Mouse (Mus musculus) heart, postnatal 0 days (tissue): ENCODE measurements at regions not wholly inside any gene's neighbourhood (a gene's known extent, or its start where the extent isn't known, plus 50 kb on each side); places are given as distances from the start of the nearest gene placed in this dataset.
A peak's percentile ranks its signal among the peaks of the same experiment; 100 is the strongest.

Experiments
- ATAC-seq: fragments of 200-750 bp; cut with Nextera tagmentation; 2 replicates; pipeline ENCODE4 v1.8.0; 2017; ENCODE audit warnings: low read depth, moderate number of reproducible peaks, moderate library complexity; ENCODE audit not compliant: insufficient read depth
- DNase-seq: peaks from one replicate; pipeline ENCODE4 v3.0.0-alpha.2; 2016; ENCODE audit warnings: low spot score
- H3K27ac ChIP-seq: fragments of 300-500 bp; sonication (generic); 2 replicates; pipeline ENCODE4 v1.5.1; 2014; ENCODE audit warnings: low read depth, mild to moderate bottlenecking
- H3K27me3 ChIP-seq: fragments of 300-500 bp; sonication (generic); 2 replicates; pipeline ENCODE4 v1.6.1; 2014; ENCODE audit warnings: low read length, mixed read lengths; ENCODE audit not compliant: control insufficient read depth, insufficient read depth
- H3K36me3 ChIP-seq: fragments of 300-500 bp; sonication (generic); replicated peaks from 2 replicates; pipeline ENCODE4 v1.6.1; 2014; ENCODE audit warnings: low read length, mixed read lengths; ENCODE audit not compliant: control insufficient read depth, insufficient read depth
- H3K4me1 ChIP-seq: fragments of 300-500 bp; sonication (generic); 2 replicates; pipeline ENCODE4 v1.6.1; 2014; ENCODE audit warnings: antibody characterized with exemption; ENCODE audit not compliant: control insufficient read depth, insufficient read depth
- H3K4me2 ChIP-seq: fragments of 300-500 bp; sonication (generic); 2 replicates; pipeline ENCODE4 v1.6.1; 2014; ENCODE audit warnings: low read depth, mild to moderate bottlenecking, low read length, moderate library complexity
- H3K4me3 ChIP-seq: fragments of 300-500 bp; sonication (generic); 2 replicates; pipeline ENCODE4 v1.5.1; 2014; ENCODE audit warnings: low read depth, low read length
- H3K9ac ChIP-seq: fragments of 300-500 bp; sonication (generic); replicated peaks from 2 replicates; pipeline ENCODE4 v1.6.1; 2014; ENCODE audit warnings: low read depth, low read length, mixed read lengths
- H3K9me3 ChIP-seq: fragments of 300-500 bp; sonication (generic); replicated peaks from 2 replicates; pipeline ENCODE4 v1.6.1; 2016; ENCODE audit warnings: low read length; ENCODE audit not compliant: control insufficient read depth
- CTCF ChIP-seq: IDR thresholded peaks from 2 replicates; pipeline ENCODE4 v1.5.1; 2016; ENCODE audit warnings: antibody characterized with exemption, control low read depth, low read depth
- EP300 ChIP-seq: IDR thresholded peaks from 2 replicates; pipeline ENCODE4 v1.6.1; 2016; ENCODE audit warnings: antibody characterized with exemption, low read depth
- WGBS: fragments of 180-500 bp; shearing (Covaris S2); extraction: QIAGEN DNeasy Blood & Tissue Kit; methylation state at CpG from one replicate; pipeline ENCODE4 v1.1.7; 2014; 5-methylcytosine and 5-hydroxymethylcytosine counted together

GRCm38 (mm10) chr8:26356801-26357200 is 237.5 kb downstream of the Gm45692 start:
- Histone ChIP-seq H3K27ac (no peak overlapping the region), H3K9ac (no peak overlapping the region)
- ATAC-seq: no peak

GRCm38 (mm10) chr8:26358711-26359136 is 239.4 kb downstream of the Gm45692 start:
- H3K27me3 ChIP-seq: no peaks in the 10 kb centered on the region
- DNase-seq (no peak), ATAC-seq (no peak)
- H3K4me3 ChIP-seq: no peak overlapping the region
- no peak overlapping the region for H3K27ac ChIP-seq
- no peak overlapping the region for H3K9ac ChIP-seq
- 66% methylated on average over 13 of the region's 13 CpGs for WGBS
- no peaks in the 10 kb centered on the region for H3K36me3 ChIP-seq
- H3K9me3 ChIP-seq: no peaks in the 10 kb centered on the region
- no peaks in the 10 kb centered on the region for H3K4me1 ChIP-seq
- no peak overlapping the region for H3K4me2 ChIP-seq
- no peak for TF ChIP-seq EP300
- no peak for TF ChIP-seq CTCF

More at GRCm38 (mm10) chr8:26356801-26357200, 237.5 kb downstream of the Gm45692 start:
- Histone ChIP-seq H3K4me1 (no peaks in the 10 kb centered on the region), H3K27me3 (no peaks in the 10 kb centered on the region), H3K36me3 (no peaks in the 10 kb centered on the region), H3K4me3 (no peak overlapping the region), H3K4me2 (no peak overlapping the region), H3K9me3 (no peaks in the 10 kb centered on the region)
- DNase-seq: no peak
- 78% methylated on average over 8 of the region's 8 CpGs for WGBS
- no peak for TF ChIP-seq EP300
- no peak for TF ChIP-seq CTCF

GRCm38 (mm10) chr8:26362366-26362765 is 243.0 kb downstream of the Gm45692 start:
- Histone ChIP-seq H3K27me3 (no peaks in the 10 kb centered on the region), H3K4me2 (no peak overlapping the region), H3K9ac (no peak overlapping the region), H3K9me3 (no peaks in the 10 kb centered on the region), H3K4me1 (no peaks in the 10 kb centered on the region), H3K36me3 (no peaks in the 10 kb centered on the region), H3K27ac (no peak overlapping the region), H3K4me3 (no peak overlapping the region)
- 81% methylated on average over 5 of the region's 5 CpGs for WGBS
- ATAC-seq (no peak), DNase-seq (no peak)
- no peak for TF ChIP-seq CTCF
- TF ChIP-seq EP300: no peak

- no peak for ATAC-seq
- no peaks in the 10 kb centered on the region for H3K36me3 ChIP-seq
Observed at GRCm38 (mm10) chr8:26363616-26364015, 244.3 kb downstream of the Gm45692 start.

GRCm38 (mm10) chr8:26364637-26365036 is 245.3 kb downstream of the Gm45692 start:
- DNase-seq (no peak), ATAC-seq (no peak)
- H3K27ac ChIP-seq: no peak overlapping the region
- no peak overlapping the region for H3K4me2 ChIP-seq
- H3K9me3 ChIP-seq: no peaks in the 10 kb centered on the region
- TF ChIP-seq CTCF: no peak
- TF ChIP-seq EP300: no peak
- no peaks in the 10 kb centered on the region for H3K36me3 ChIP-seq
- WGBS: 69% methylated on average over 4 of the region's 4 CpGs
- H3K9ac ChIP-seq: no peak overlapping the region
- no peak overlapping the region for H3K4me3 ChIP-seq
- no peaks in the 10 kb centered on the region for H3K27me3 ChIP-seq
- H3K4me1 ChIP-seq: no peaks in the 10 kb centered on the region

More at GRCm38 (mm10) chr8:26363616-26364015, 244.3 kb downstream of the Gm45692 start:
- H3K4me2 ChIP-seq: no peak overlapping the region
- H3K9ac ChIP-seq: no peak overlapping the region
- DNase-seq: no peak
- no peaks in the 10 kb centered on the region for H3K9me3 ChIP-seq
- no peak overlapping the region for H3K27ac ChIP-seq
- H3K4me1 ChIP-seq: no peaks in the 10 kb centered on the region
- TF ChIP-seq CTCF: no peak
- TF ChIP-seq EP300: no peak
- H3K4me3 ChIP-seq: no peak overlapping the region
- 70% methylated on average over 4 of the region's 4 CpGs for WGBS
- H3K27me3 ChIP-seq: no peaks in the 10 kb centered on the region

GRCm38 (mm10) chr8:26380668-26381067 is 261.3 kb downstream of the Gm45692 start:
- ATAC-seq (no peak), DNase-seq (peak; percentile 58)
- 32% methylated on average over 3 of the region's 3 CpGs for WGBS
- H3K9me3 ChIP-seq: no peaks in the 10 kb centered on the region; the same call in 1 of the 2 replicates
- no peak for TF ChIP-seq EP300
- TF ChIP-seq CTCF: peak; percentile 77
- H3K4me2 ChIP-seq: no peak overlapping the region
- no peak overlapping the region for H3K4me3 ChIP-seq
- H3K36me3 ChIP-seq: no peaks in the 10 kb centered on the region
- no peak overlapping the region for H3K27ac ChIP-seq
- H3K9ac ChIP-seq: no peak overlapping the region
- no peaks in the 10 kb centered on the region for H3K27me3 ChIP-seq
- no peaks in the 10 kb centered on the region for H3K4me1 ChIP-seq
